Mouse (Mus musculus) testis, postnatal 10 days (tissue): ENCODE measurements around the gene Parp8.

ENCODE experiments used
- DNase-seq: peaks from one replicate; pipeline ENCODE4 v3.0.0; 2021; ENCODE audit warnings: low spot score

The Parp8 gene

DNA sequence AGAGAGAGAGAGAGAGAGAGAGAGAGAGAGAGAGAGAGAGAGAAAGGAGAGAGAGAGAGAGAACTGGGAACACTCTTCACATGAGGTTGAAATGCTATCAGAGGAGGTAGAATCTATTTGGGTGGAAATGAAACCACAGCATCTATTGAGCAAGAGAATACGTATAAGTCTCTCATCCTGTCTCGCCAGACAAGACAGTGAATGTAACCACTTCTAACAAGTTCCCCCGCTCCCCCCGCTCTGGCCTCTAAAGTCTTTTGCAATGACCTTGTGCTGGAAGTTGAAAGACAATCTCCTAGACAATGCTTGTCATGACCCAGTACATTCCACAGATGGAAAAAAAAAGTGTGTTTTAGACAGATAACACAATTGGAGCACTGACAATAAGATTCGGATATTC is 181.4 kb downstream of the Parp8 start:
- DNase-seq, result no peak

DNA sequence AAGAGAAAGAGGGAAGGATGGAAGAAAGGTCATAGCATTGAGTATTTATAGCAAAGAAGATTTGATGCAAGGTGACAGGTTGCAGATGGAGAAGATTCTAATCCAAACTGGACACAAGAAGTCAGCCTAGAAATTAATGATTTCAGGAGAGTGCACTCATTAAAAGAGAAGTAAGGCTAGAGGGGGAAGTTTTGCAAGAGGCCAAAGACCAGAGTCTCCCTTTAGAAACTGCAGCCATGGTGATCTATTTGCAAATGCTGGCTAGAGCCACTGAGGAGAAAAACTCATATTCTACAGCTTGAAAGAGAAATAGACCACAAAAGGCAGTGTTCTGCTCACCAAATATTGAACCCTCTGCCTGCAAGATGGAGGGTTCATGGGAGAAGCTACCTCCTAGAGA is 194.4 kb downstream of the Parp8 start:
- no peak for DNase-seq

DNA sequence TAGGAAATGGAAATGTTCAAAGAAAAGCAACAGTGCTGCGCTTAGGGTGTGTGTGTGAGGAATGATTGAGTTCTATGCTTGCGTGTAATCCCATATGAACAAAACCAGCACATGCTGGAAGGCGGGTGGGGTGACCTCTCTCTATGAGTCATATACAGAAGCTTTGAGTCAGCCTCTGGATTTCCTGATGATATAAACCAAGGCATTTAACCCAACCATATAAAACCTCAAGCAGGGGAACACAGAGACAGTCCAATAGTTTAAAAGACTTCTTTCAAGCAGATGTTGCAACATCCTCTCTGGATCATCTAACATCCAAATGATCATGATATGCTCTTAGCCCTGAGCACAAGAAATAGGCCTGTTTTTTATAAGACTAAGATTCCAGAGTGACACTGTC is 196.3 kb downstream of the Parp8 start:
- DNase-seq, result no peak

DNA sequence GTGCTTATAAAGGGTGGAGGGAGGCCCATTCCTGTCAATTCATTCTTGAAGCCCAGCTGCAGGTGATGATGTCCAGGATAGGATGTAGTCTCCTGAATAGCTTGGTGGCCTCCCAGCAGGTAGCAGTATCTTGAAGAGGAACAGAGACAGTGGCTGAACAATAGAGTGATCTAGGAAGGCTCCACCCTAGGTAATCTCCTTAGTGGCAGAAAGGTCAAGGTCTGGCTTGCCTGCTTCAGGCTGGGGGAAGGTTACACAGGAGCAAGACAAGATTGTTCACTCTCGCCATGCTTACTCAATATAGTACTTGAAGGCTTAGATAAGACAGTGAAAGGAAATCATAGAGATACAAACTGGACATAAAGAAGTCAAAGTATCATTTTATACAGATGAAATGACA is 213.9 kb downstream of the Parp8 start:
- no peak for DNase-seq
